Mouse (Mus musculus) bone marrow macrophage, adult 2 months (primary cell): Measurements from ENCODE around the gene Clec16a. TPM values are rescaled to one million over a fixed set of nuclear protein-coding genes. Genes with fewer than 3 reads are reported as not detected.

Source experiments
- H3K27ac ChIP-seq: 2 replicates; pipeline ENCODE4 v1.5.1; 2012; ENCODE audit warnings: low read depth, low read length; ENCODE audit not compliant: insufficient read depth
- H3K4me1 ChIP-seq: 2 replicates; pipeline ENCODE4 v1.6.1; 2012; ENCODE audit warnings: low read length; ENCODE audit not compliant: control insufficient read depth, insufficient read depth
- H3K4me3 ChIP-seq: 2 replicates; pipeline ENCODE4 v1.5.1; 2012; ENCODE audit warnings: mild to moderate bottlenecking, low read length, moderate library complexity; ENCODE audit not compliant: insufficient read depth
- CTCF ChIP-seq: IDR thresholded peaks from 2 replicates; pipeline ENCODE4 v1.5.1; 2012; ENCODE audit warnings: low read depth, mild to moderate bottlenecking, low read length, moderate library complexity
- POLR2A ChIP-seq: IDR thresholded peaks from 2 replicates; pipeline ENCODE4 v1.6.1; 2012; ENCODE audit warnings: mild to moderate bottlenecking, low read depth, low read length, borderline replicate concordance
- polyA plus RNA-seq: library from polyadenylated mRNA; stranded (reverse); fragments of >200 nt; gene quantifications from 2 replicates; pipeline ENCODE4 v1.2.4, GENCODE M21; 2012; ENCODE audit not compliant: missing spikeins, insufficient read depth, insufficient read length

The Clec16a gene
- polyA plus RNA-seq, 1 experiment = 15.8 TPM

GRCm38 (mm10) chr16:10736364-10736763, 191.2 kb downstream of the Clec16a start:
- Histone ChIP-seq H3K27ac (no peak overlapping the region), H3K4me3 (no peak overlapping the region), H3K4me1 (peaks cover 20% of the 10 kb centered on the region)
- TF ChIP-seq POLR2A (no peak), CTCF (no peak)

GRCm38 (mm10) chr16:10737571-10737970, 192.4 kb downstream of the Clec16a start:
- Histone ChIP-seq H3K27ac (no peak overlapping the region), H3K4me3 (no peak overlapping the region), H3K4me1 (peaks cover 16% of the 10 kb centered on the region)
- TF ChIP-seq CTCF (no peak), POLR2A (no peak)

- Histone ChIP-seq H3K27ac (no peak overlapping the region), H3K4me3 (no peak overlapping the region), H3K4me1 (peaks cover 17% of the 10 kb centered on the region)
- TF ChIP-seq CTCF (no peak), POLR2A (no peak)
Observed at GRCm38 (mm10) chr16:10738866-10739265, 193.7 kb downstream of the Clec16a start.

GRCm38 (mm10) chr16:10739854-10740398, 194.8 kb downstream of the Clec16a start:
- H3K27ac ChIP-seq = no peak overlapping the region
- no peak overlapping the region for H3K4me3 ChIP-seq
- H3K4me1 ChIP-seq = peaks cover 17% of the 10 kb centered on the region
- TF ChIP-seq POLR2A (no peak), CTCF (no peak)

GRCm38 (mm10) chr16:10741082-10741481, 195.9 kb downstream of the Clec16a start:
- no peak for TF ChIP-seq POLR2A
- TF ChIP-seq CTCF = no peak
- Histone ChIP-seq H3K4me3 (no peak overlapping the region), H3K27ac (no peak overlapping the region), H3K4me1 (peaks cover 20% of the 10 kb centered on the region)

- no peak for TF ChIP-seq CTCF
- no peak for TF ChIP-seq POLR2A
- Histone ChIP-seq H3K4me1 (peaks cover 16% of the 10 kb centered on the region), H3K27ac (no peak overlapping the region)
Observed at GRCm38 (mm10) chr16:10749226-10749625, 204.1 kb downstream of the Clec16a start.

GRCm38 (mm10) chr16:10749824-10750223, 204.7 kb downstream of the Clec16a start:
- Histone ChIP-seq H3K4me1 (peaks cover 22% of the 10 kb centered on the region), H3K27ac (no peak overlapping the region), H3K4me3 (no peak overlapping the region)
- no peak for TF ChIP-seq POLR2A

More at GRCm38 (mm10) chr16:10749226-10749625, 204.1 kb downstream of the Clec16a start:
- H3K4me3 ChIP-seq = no peak overlapping the region

- H3K4me3 ChIP-seq = no peak overlapping the region
- H3K4me1 ChIP-seq = peaks cover 47% of the 10 kb centered on the region
- H3K27ac ChIP-seq = peak overlapping the region; percentile 54
- TF ChIP-seq POLR2A (no peak), CTCF (no peak)
Observed at GRCm38 (mm10) chr16:10754521-10755296, 209.6 kb downstream of the Clec16a start.

- TF ChIP-seq CTCF (no peak), POLR2A (no peak)
- H3K4me1 ChIP-seq = peaks cover 52% of the 10 kb centered on the region
- H3K4me3 ChIP-seq = no peak overlapping the region
- H3K27ac ChIP-seq = no peak overlapping the region
Observed at GRCm38 (mm10) chr16:10756168-10756567, 211.0 kb downstream of the Clec16a start.

- TF ChIP-seq CTCF = no peak
- no peak for TF ChIP-seq POLR2A
- H3K4me1 ChIP-seq = peaks cover 34% of the 10 kb centered on the region
- no peak overlapping the region for H3K27ac ChIP-seq
- H3K4me3 ChIP-seq = no peak overlapping the region
Observed at GRCm38 (mm10) chr16:10761182-10761581, 216.0 kb downstream of the Clec16a start.
